Mouse (Mus musculus): ENCODE measurements around the gene Pik3c2b. TPM values are rescaled to one million over a fixed set of nuclear protein-coding genes. Genes with fewer than 3 reads are reported as not detected.

Pik3c2b gene
- polyA plus RNA-seq, 1 experiment, result 0.39 TPM

DNA sequence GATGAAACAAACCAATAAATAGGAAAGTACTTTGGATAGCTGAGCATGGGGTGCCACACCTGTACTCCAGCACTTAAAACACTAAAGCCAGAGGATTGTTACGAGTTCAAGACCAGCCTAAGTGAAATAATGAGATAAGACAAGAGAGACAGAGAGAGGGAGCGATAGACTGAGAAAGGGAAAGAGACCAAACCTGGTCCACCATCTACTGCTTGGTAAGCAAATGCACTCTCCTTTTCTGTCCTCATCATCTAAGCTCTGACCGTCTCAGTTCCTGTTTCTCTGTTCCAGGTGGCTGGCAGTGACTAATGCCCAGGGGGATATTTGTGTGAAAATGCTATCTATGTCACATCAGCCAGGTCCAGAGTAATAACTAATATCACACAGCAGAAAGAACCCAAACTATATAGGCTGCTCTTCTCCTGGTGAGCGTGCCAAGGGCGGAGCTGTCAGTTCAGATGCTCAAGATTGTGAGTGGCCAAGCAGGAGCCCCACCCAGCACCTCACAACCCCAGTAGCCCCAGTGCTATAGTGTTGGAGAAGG is 37.6 kb downstream of the Pik3c2b start:
- no peaks in the 10 kb centered on the region for H3K79me2 ChIP-seq (ENCODE audit: control insufficient read depth, insufficient read depth)
- H3K36me3 ChIP-seq (ENCODE audit: control insufficient read depth, insufficient read depth), result no peaks in the 10 kb centered on the region
- H3K79me3 ChIP-seq (ENCODE audit: low read depth), result no peaks in the 10 kb centered on the region
- no peaks in the 10 kb centered on the region for H3K27me3 ChIP-seq (ENCODE audit: control insufficient read depth, insufficient read depth, insufficient read length)
- no peak overlapping the region for H3ac ChIP-seq (ENCODE audit: control insufficient read depth, insufficient read length, low read depth)
- H3K4me3 ChIP-seq (ENCODE audit: insufficient read depth, poor library complexity, severe bottlenecking), result no peak overlapping the region
- TF ChIP-seq USF1 (IDR thresholded peaks at IDR 0.05; ENCODE audit: low read depth) (no peak), MYOD1 (IDR thresholded peaks at IDR 0.05; ENCODE audit: control insufficient read depth, insufficient read length, low read depth) (no peak), MAX (IDR thresholded peaks at IDR 0.05) (no peak), MYOG (IDR thresholded peaks at IDR 0.05; ENCODE audit: control insufficient read depth, extremely low read depth, insufficient read length) (no peak), CEBPB (IDR thresholded peaks at IDR 0.05; ENCODE audit: low read depth) (no peak), CTCF (IDR thresholded peaks at IDR 0.05; ENCODE audit: control insufficient read depth, insufficient read depth, insufficient read length) (no peak)

DNA sequence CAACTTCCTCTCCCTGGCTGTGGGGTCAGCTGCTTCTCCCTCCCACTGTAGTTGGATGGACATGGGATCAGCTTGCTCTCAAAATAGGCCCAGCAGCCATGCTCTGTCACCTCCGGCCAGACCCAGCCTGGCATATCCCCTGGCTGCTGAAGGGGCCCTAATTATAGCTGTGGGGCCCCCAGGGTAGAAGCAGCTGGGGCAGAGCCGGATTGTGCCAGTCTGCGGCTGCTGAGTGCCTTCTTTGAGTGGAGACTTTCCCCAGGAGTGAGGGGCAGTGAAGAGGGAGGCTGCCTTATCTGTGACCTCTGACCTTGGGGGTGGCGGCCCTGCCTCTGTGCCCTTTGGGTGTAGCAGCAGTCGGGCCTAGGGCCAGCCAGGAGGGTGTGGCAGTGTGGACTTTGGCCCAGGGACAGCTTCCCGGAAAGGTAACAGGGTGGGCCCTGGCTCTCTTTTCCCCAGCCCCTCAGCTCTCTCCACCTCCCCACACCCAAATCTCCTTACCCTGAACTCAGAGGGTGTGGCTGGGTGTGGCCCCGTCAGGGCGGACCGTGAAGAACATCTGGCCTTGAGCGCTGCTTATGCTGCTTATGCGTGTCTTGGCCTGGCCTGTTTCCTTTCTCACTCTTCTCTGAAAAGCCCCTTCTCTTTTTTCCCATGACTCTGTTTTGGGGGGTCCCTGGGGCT is 38.6 kb downstream of the Pik3c2b start:
- H3K79me2 ChIP-seq (ENCODE audit: control insufficient read depth, insufficient read depth), result no peaks in the 10 kb centered on the region
- H3K4me3 ChIP-seq (ENCODE audit: insufficient read depth, poor library complexity, severe bottlenecking), result no peak overlapping the region
- no peaks in the 10 kb centered on the region for H3K27me3 ChIP-seq (ENCODE audit: control insufficient read depth, insufficient read depth, insufficient read length)
- TF ChIP-seq MYOD1 (IDR thresholded peaks at IDR 0.05; ENCODE audit: control insufficient read depth, insufficient read length, low read depth) (no peak), USF1 (IDR thresholded peaks at IDR 0.05; ENCODE audit: low read depth) (no peak), MYOG (IDR thresholded peaks at IDR 0.05; ENCODE audit: control insufficient read depth, extremely low read depth, insufficient read length) (no peak), CTCF (IDR thresholded peaks at IDR 0.05; ENCODE audit: control insufficient read depth, insufficient read depth, insufficient read length) (no peak), MAX (IDR thresholded peaks at IDR 0.05) (no peak), CEBPB (IDR thresholded peaks at IDR 0.05; ENCODE audit: low read depth) (no peak)
- H3K79me3 ChIP-seq (ENCODE audit: low read depth), result no peaks in the 10 kb centered on the region
- H3ac ChIP-seq (ENCODE audit: control insufficient read depth, insufficient read length, low read depth), result no peak overlapping the region
- H3K36me3 ChIP-seq (ENCODE audit: control insufficient read depth, insufficient read depth), result no peaks in the 10 kb centered on the region

GRCm38 (mm10) chr1:133084708-133085416 is 39.4 kb downstream of the Pik3c2b start:
- TF ChIP-seq CEBPB (IDR thresholded peaks at IDR 0.05; ENCODE audit: low read depth) (no peak), FOSL1 (IDR thresholded peaks at IDR 0.05; ENCODE audit: insufficient read depth, low read length, poor library complexity, severe bottlenecking) (no peak), MAX (IDR thresholded peaks at IDR 0.05) (no peak), MYOG (IDR thresholded peaks at IDR 0.05; ENCODE audit: control insufficient read depth, extremely low read depth, insufficient read length) (no peak), MYOD1 (IDR thresholded peaks at IDR 0.05; ENCODE audit: control insufficient read depth, insufficient read length, low read depth) (no peak), CTCF (IDR thresholded peaks at IDR 0.05; ENCODE audit: control insufficient read depth, insufficient read depth, insufficient read length) (no peak), USF1 (IDR thresholded peaks at IDR 0.05; ENCODE audit: low read depth) (no peak)
- H3K79me3 ChIP-seq (ENCODE audit: low read depth), result no peaks in the 10 kb centered on the region
- no peaks in the 10 kb centered on the region for H3K27me3 ChIP-seq (ENCODE audit: control insufficient read depth, insufficient read depth, insufficient read length)
- H3K79me2 ChIP-seq (ENCODE audit: control insufficient read depth, insufficient read depth), result no peaks in the 10 kb centered on the region
- H3K36me3 ChIP-seq (ENCODE audit: control insufficient read depth, insufficient read depth), result no peaks in the 10 kb centered on the region
- no peak overlapping the region for H3K4me3 ChIP-seq (ENCODE audit: insufficient read depth, poor library complexity, severe bottlenecking)
- H3ac ChIP-seq (ENCODE audit: control insufficient read depth, insufficient read length, low read depth), result no peak overlapping the region

DNA sequence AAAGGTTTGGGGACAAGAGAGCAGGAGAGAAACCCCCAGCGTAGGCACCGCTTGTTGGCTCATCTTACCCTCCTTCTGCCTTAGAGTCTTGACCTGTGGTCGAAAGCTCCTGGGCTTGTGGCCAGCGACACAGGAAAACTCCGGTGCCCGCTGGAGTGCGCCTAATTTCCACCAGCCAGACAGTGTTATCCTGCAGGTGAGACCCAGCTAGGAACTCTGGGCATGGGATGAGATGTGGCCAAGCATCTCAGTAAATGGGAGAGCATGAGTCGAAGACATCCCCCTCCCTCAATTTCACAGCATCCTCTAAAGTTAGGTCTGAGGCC is 39.9 kb downstream of the Pik3c2b start:
- TF ChIP-seq CEBPB (IDR thresholded peaks at IDR 0.05; ENCODE audit: low read depth), result no peak
- TF ChIP-seq MAX (IDR thresholded peaks at IDR 0.05), result no peak
- no peak for TF ChIP-seq MYOG (IDR thresholded peaks at IDR 0.05; ENCODE audit: control insufficient read depth, extremely low read depth, insufficient read length)
- no peak for TF ChIP-seq FOSL1 (IDR thresholded peaks at IDR 0.05; ENCODE audit: insufficient read depth, low read length, poor library complexity, severe bottlenecking)
- Histone ChIP-seq H3K27me3 (ENCODE audit: control insufficient read depth, insufficient read depth, insufficient read length) (no peaks in the 10 kb centered on the region), H3K79me3 (ENCODE audit: low read depth) (no peaks in the 10 kb centered on the region), H3K36me3 (ENCODE audit: control insufficient read depth, insufficient read depth) (no peaks in the 10 kb centered on the region), H3K79me2 (ENCODE audit: control insufficient read depth, insufficient read depth) (no peaks in the 10 kb centered on the region), H3ac (ENCODE audit: control insufficient read depth, insufficient read length, low read depth) (no peak overlapping the region), H3K4me3 (ENCODE audit: insufficient read depth, poor library complexity, severe bottlenecking) (no peak overlapping the region)

DNA sequence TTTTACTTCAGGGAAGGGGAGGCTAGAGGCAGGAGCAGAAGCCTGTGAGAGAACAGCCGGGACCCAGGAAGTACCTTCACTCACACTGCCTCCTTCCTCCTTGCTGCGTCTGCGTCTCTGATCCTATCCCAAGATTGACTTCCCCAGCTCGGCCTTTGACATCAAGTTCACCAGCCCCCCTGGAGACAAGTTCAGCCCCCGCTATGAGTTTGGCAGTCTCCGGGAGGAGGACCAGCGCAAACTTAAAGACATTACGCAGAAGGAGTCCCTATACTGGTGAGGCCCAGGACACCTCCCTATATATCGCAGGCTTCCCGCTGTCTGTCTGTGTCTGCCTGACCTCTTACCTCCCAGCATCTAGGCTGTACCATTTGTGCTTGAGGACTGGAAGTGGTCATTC is 41.3 kb downstream of the Pik3c2b start:
- Histone ChIP-seq H3K4me3 (ENCODE audit: insufficient read depth, poor library complexity, severe bottlenecking) (no peak overlapping the region), H3K36me3 (ENCODE audit: control insufficient read depth, insufficient read depth) (no peaks in the 10 kb centered on the region), H3K79me3 (ENCODE audit: low read depth) (no peaks in the 10 kb centered on the region), H3K27me3 (ENCODE audit: control insufficient read depth, insufficient read depth, insufficient read length) (peaks cover 1% of the 10 kb centered on the region), H3ac (ENCODE audit: control insufficient read depth, insufficient read length, low read depth) (no peak overlapping the region), H3K79me2 (ENCODE audit: control insufficient read depth, insufficient read depth) (no peaks in the 10 kb centered on the region)
- TF ChIP-seq USF1 (IDR thresholded peaks at IDR 0.05; ENCODE audit: low read depth), result no peak
- TF ChIP-seq FOSL1 (IDR thresholded peaks at IDR 0.05; ENCODE audit: insufficient read depth, low read length, poor library complexity, severe bottlenecking), result no peak

Measured in C2C12 (cell line).